Mouse (Mus musculus) G1E (cell line): Measurements from ENCODE around the gene Cbwd1. TPM values are rescaled to one million over a fixed set of nuclear protein-coding genes. Genes with fewer than 3 reads are reported as not detected.

Experiments
- ATAC-seq: 2 replicates; pipeline ENCODE4 v1.8.0; 2016; ENCODE audit warnings: mild to moderate bottlenecking; ENCODE audit not compliant: insufficient number of reproducible peaks, poor library complexity, low FRiP score, severe bottlenecking; ENCODE audit errors: extremely low read depth
- DNase-seq: peaks from one replicate; pipeline ENCODE4 v3.0.0; 2012; ENCODE audit warnings: low spot score
- H3K27me3 ChIP-seq: 2 replicates; pipeline ENCODE4 v1.6.1; 2012; ENCODE audit warnings: mild to moderate bottlenecking, low read length, inconsistent platforms; ENCODE audit not compliant: insufficient read depth
- H3K36me3 ChIP-seq: replicated peaks from 2 replicates; pipeline ENCODE3; 2012; ENCODE audit warnings: mild to moderate bottlenecking, inconsistent platforms
- H3K4me1 ChIP-seq: 2 replicates; pipeline ENCODE4 v1.6.1; 2012; ENCODE audit warnings: low read depth, low read length, inconsistent platforms, mixed read lengths; ENCODE audit not compliant: insufficient read depth
- H3K4me3 ChIP-seq: 2 replicates; pipeline ENCODE4 v1.5.1; 2012; ENCODE audit warnings: low read depth, mild to moderate bottlenecking, inconsistent platforms, low read length, moderate library complexity, mixed read lengths
- H3K9me3 ChIP-seq: replicated peaks from 2 replicates; pipeline ENCODE4 v1.6.1; 2012; ENCODE audit warnings: inconsistent platforms
- CTCF ChIP-seq: IDR thresholded peaks from 2 replicates; pipeline ENCODE4 v1.5.1; 2012; ENCODE audit warnings: low read depth, low read length, inconsistent platforms, mixed read lengths
- GATA1 ChIP-seq: IDR thresholded peaks from 2 replicates; pipeline ENCODE4 v1.6.1; 2012; ENCODE audit warnings: borderline replicate concordance, low read length, inconsistent platforms, mixed read lengths
- GATA2 ChIP-seq: IDR thresholded peaks from 2 replicates; pipeline ENCODE4 v1.6.1; 2012; ENCODE audit warnings: low read depth, low read length, inconsistent platforms, borderline replicate concordance
- POLR2AphosphoS5 ChIP-seq: IDR thresholded peaks from 2 replicates; pipeline ENCODE4 v1.6.1; 2012; ENCODE audit warnings: low read depth, low read length, inconsistent platforms; ENCODE audit not compliant: insufficient replicate concordance
- TAL1 ChIP-seq: conservative IDR thresholded peaks from 2 replicates; pipeline ENCODE4 v1.6.1; 2012; ENCODE audit warnings: low read depth, low read length, inconsistent platforms, mixed read lengths
- polyA plus RNA-seq: library from polyadenylated mRNA; stranded (reverse); fragments of >175 nt; gene quantifications from 2 replicates; pipeline ENCODE4 v1.2.3, GENCODE M21; 2012
- total RNA-seq, 2 experiments: library from RNA; stranded (forward) in 1 of 2; stranded (reverse) in 1 of 2; fragments of 200-1000 nt in 1 of 2; fragments of >200 nt in 1 of 2; fragmentation: Nextera tagmentation in 1 of 2; gene quantifications; 2 replicates each; pipeline ENCODE4 v1.2.3; 2014 to 2017

The Cbwd1 gene
- total and polyA plus RNA-seq, 3 experiments, result 1.6 to 38.9 (median 22.0) TPM

- H3K9me3 ChIP-seq, result no peaks in the 10 kb centered on the region
- no peaks in the 10 kb centered on the region for H3K4me1 ChIP-seq
- no peak overlapping the region for H3K4me3 ChIP-seq
- DNase-seq (no peak), ATAC-seq (no peak)
- H3K36me3 ChIP-seq, result no peaks in the 10 kb centered on the region
- no peaks in the 10 kb centered on the region for H3K27me3 ChIP-seq
- TF ChIP-seq GATA1 (no peak), TAL1 (no peak)
These were observed 4.8 kb upstream of the Cbwd1 start for GRCm38 (mm10) chr19:24966203-24966602.

GRCm38 (mm10) chr19:24958531-24958930 lies 2.9 kb downstream of the Cbwd1 start:
- no peaks in the 10 kb centered on the region for H3K27me3 ChIP-seq
- DNase-seq, result no peak
- H3K4me1 ChIP-seq, result peaks cover 12% of the 10 kb centered on the region
- TF ChIP-seq CTCF (no peak), POLR2AphosphoS5 (no peak)
- no peaks in the 10 kb centered on the region for H3K9me3 ChIP-seq
- H3K4me3 ChIP-seq, result no peak overlapping the region
- H3K36me3 ChIP-seq, result peaks cover 20% of the 10 kb centered on the region
- ATAC-seq, result no peak

- no peaks in the 10 kb centered on the region for H3K27me3 ChIP-seq
- H3K4me3 ChIP-seq, result no peak overlapping the region
- TF ChIP-seq GATA2, result no peak
- no peak for TF ChIP-seq CTCF
- no peak for TF ChIP-seq TAL1
- no peak for TF ChIP-seq POLR2AphosphoS5
- no peak for TF ChIP-seq GATA1
- DNase-seq, result no peak
- H3K36me3 ChIP-seq, result peaks cover 14% of the 10 kb centered on the region
- ATAC-seq, result no peak
- 0 out of 2 replicates have a peak, but pooled peaks cover 2% of the 10 kb centered on the region for H3K4me1 ChIP-seq
- H3K9me3 ChIP-seq, result no peaks in the 10 kb centered on the region
These were observed 15.7 kb downstream of the Cbwd1 start for GRCm38 (mm10) chr19:24945521-24946262.

- ATAC-seq (no peak), DNase-seq (no peak)
- TF ChIP-seq GATA2 (no peak), POLR2AphosphoS5 (no peak), CTCF (no peak), GATA1 (no peak), TAL1 (no peak)
- H3K36me3 ChIP-seq, result peaks cover 29% of the 10 kb centered on the region
- no peaks in the 10 kb centered on the region for H3K9me3 ChIP-seq
- no peak overlapping the region for H3K4me3 ChIP-seq
- no peaks in the 10 kb centered on the region for H3K4me1 ChIP-seq
- H3K27me3 ChIP-seq, result no peaks in the 10 kb centered on the region
These were observed 24.3 kb downstream of the Cbwd1 start for GRCm38 (mm10) chr19:24937084-24937483.

- ATAC-seq (no peak), DNase-seq (no peak)
- TF ChIP-seq GATA2, result no peak
- TF ChIP-seq CTCF, result no peak
- TF ChIP-seq POLR2AphosphoS5, result no peak
- TF ChIP-seq GATA1, result no peak
- TF ChIP-seq TAL1, result no peak
- H3K9me3 ChIP-seq, result no peaks in the 10 kb centered on the region
- peaks cover 26% of the 10 kb centered on the region for H3K36me3 ChIP-seq
- no peaks in the 10 kb centered on the region for H3K27me3 ChIP-seq
- H3K4me3 ChIP-seq, result no peak overlapping the region
- no peaks in the 10 kb centered on the region for H3K4me1 ChIP-seq
These were observed 32.4 kb downstream of the Cbwd1 start for GRCm38 (mm10) chr19:24929041-24929440.

GRCm38 (mm10) chr19:24920866-24921265 lies 40.5 kb downstream of the Cbwd1 start:
- TF ChIP-seq CTCF (no peak), POLR2AphosphoS5 (no peak), GATA2 (no peak), GATA1 (no peak), TAL1 (no peak)
- Histone ChIP-seq H3K4me3 (no peak overlapping the region), H3K27me3 (no peaks in the 10 kb centered on the region), H3K4me1 (no peaks in the 10 kb centered on the region), H3K9me3 (no peaks in the 10 kb centered on the region), H3K36me3 (peaks cover 40% of the 10 kb centered on the region)
- ATAC-seq (no peak), DNase-seq (no peak)
